Mouse (Mus musculus): ENCODE data around the gene Nav2. TPM values are rescaled to one million over a fixed set of nuclear protein-coding genes. Genes with fewer than 3 reads are reported as not detected.

Gene Nav2
- total and polyA plus RNA-seq, 3 experiments: 2.0 to 2.7 TPM; not detected in 1

GRCm38 (mm10) chr7:49132851-49133351 is 224.4 kb downstream of the Nav2 start:
- peak; percentile 66 for DNase-seq (ENCODE audit: low read depth, low spot score)
- no peaks in the 10 kb centered on the region for H3K79me2 ChIP-seq (ENCODE audit: control insufficient read depth, insufficient read depth, low read length, poor library complexity)
- H3K9me3 ChIP-seq (replicated peaks; ENCODE audit: insufficient read depth, low read length): no peaks in the 10 kb centered on the region
- H3K4me3 ChIP-seq (ENCODE audit: control insufficient read depth in 1 of 2, insufficient read depth in 1 of 2, low read depth in 2 of 2, low read length in 2 of 2): no peak overlapping the region
- no peaks in the 10 kb centered on the region for H3K4me1 ChIP-seq (ENCODE audit: control insufficient read depth in 1 of 2, insufficient read depth in 2 of 2, low read length in 2 of 2)
- peak; percentile 96 for TF ChIP-seq SMC3 (IDR thresholded peaks at IDR 0.05; ENCODE audit: low read depth, low read length)
- no peak for TF ChIP-seq HCFC1 (IDR thresholded peaks at IDR 0.05; ENCODE audit: low read depth, low read length)
- TF ChIP-seq NELFE (IDR thresholded peaks at IDR 0.05; ENCODE audit: low read depth, low read length): no peak
- TF ChIP-seq RAD21 (IDR thresholded peaks at IDR 0.05; ENCODE audit: low read depth, low read length): peak; percentile 96
- no peak for TF ChIP-seq MXI1 (IDR thresholded peaks at IDR 0.05; ENCODE audit: low read depth, low read length)
- TF ChIP-seq USF1 (IDR thresholded peaks at IDR 0.05; ENCODE audit: low read depth, low read length): no peak
- TF ChIP-seq CTCF (IDR thresholded peaks at IDR 0.05 in 2 of 3, conservative IDR thresholded peaks at IDR 0.05 in 1 of 3; ENCODE audit: control insufficient read depth in 1 of 3, insufficient read depth in 1 of 3, low read depth in 2 of 3, low read length in 3 of 3, poor library complexity in 1 of 3, severe bottlenecking in 1 of 3): peak; percentile 85 to 97 (median 89)
- TF ChIP-seq SIN3A (IDR thresholded peaks at IDR 0.05; ENCODE audit: low read length): peak; percentile 24; the same call in 1 of the 2 replicates
- TF ChIP-seq GABPA (IDR thresholded peaks at IDR 0.05; ENCODE audit: low read depth, low read length): no peak
- peak; percentile 62; the same call in 1 of the 2 replicates for TF ChIP-seq MAZ (IDR thresholded peaks at IDR 0.05; ENCODE audit: low read depth, low read length)
- TF ChIP-seq ZC3H11A (IDR thresholded peaks at IDR 0.05; ENCODE audit: low read depth, low read length): peak; percentile 92
- H3K36me3 ChIP-seq (ENCODE audit: control insufficient read depth in 1 of 2, insufficient read depth in 2 of 2, low read length in 2 of 2): no peaks in the 10 kb centered on the region
- H3K9ac ChIP-seq (ENCODE audit: control insufficient read depth, low read depth, low read length, poor library complexity, severe bottlenecking): no peak overlapping the region
- H3K27me3 ChIP-seq (ENCODE audit: control insufficient read depth in 1 of 2, insufficient read depth in 2 of 2, low read length in 2 of 2): no peaks in the 10 kb centered on the region
- no peak overlapping the region for H3K27ac ChIP-seq (ENCODE audit: control insufficient read depth, low read depth, low read length)

GRCm38 (mm10) chr7:49134396-49134795 is 225.9 kb downstream of the Nav2 start:
- Histone ChIP-seq H3K36me3 (ENCODE audit: control insufficient read depth in 1 of 2, insufficient read depth in 2 of 2, low read length in 2 of 2) (no peaks in the 10 kb centered on the region), H3K9ac (ENCODE audit: control insufficient read depth, low read depth, low read length, poor library complexity, severe bottlenecking) (no peak overlapping the region), H3K27me3 (ENCODE audit: control insufficient read depth in 1 of 2, insufficient read depth in 2 of 2, low read length in 2 of 2) (no peaks in the 10 kb centered on the region), H3K4me3 (ENCODE audit: control insufficient read depth in 1 of 2, insufficient read depth in 1 of 2, low read depth in 2 of 2, low read length in 2 of 2) (no peak overlapping the region), H3K4me1 (ENCODE audit: control insufficient read depth in 1 of 2, insufficient read depth in 2 of 2, low read length in 2 of 2) (no peaks in the 10 kb centered on the region), H3K27ac (ENCODE audit: control insufficient read depth, low read depth, low read length) (no peak overlapping the region), H3K79me2 (ENCODE audit: control insufficient read depth, insufficient read depth, low read length, poor library complexity) (no peaks in the 10 kb centered on the region), H3K9me3 (replicated peaks; ENCODE audit: insufficient read depth, low read length) (no peaks in the 10 kb centered on the region)
- no peak for TF ChIP-seq MYB (IDR thresholded peaks at IDR 0.05; ENCODE audit: low read depth, low read length)
- TF ChIP-seq GABPA (IDR thresholded peaks at IDR 0.05; ENCODE audit: low read depth, low read length): no peak
- no peak for TF ChIP-seq ETS1 (IDR thresholded peaks at IDR 0.05; ENCODE audit: low read depth, low read length)
- no peak for TF ChIP-seq HCFC1 (IDR thresholded peaks at IDR 0.05; ENCODE audit: low read depth, low read length)
- TF ChIP-seq EP300 (IDR thresholded peaks at IDR 0.05; ENCODE audit: low read depth in 1 of 2, low read length in 2 of 2): no peak
- TF ChIP-seq NRF1 (IDR thresholded peaks at IDR 0.05; ENCODE audit: insufficient read depth, low read depth, low read length, poor library complexity, severe bottlenecking): no peak
- no peak for TF ChIP-seq MXI1 (IDR thresholded peaks at IDR 0.05; ENCODE audit: low read depth, low read length)
- no peak for DNase-seq (ENCODE audit: low read depth, low spot score)

All from MEL (cell line).